Mouse (Mus musculus): ENCODE results near the gene Dhx15.

Gene Dhx15

GRCm38 (mm10) chr5:52145684-52146083 lies 44.6 kb downstream of the Dhx15 start:
- DNase-seq (ENCODE audit: low spot score in 2 of 2): no peak

GRCm38 (mm10) chr5:52141936-52142335 lies 48.4 kb downstream of the Dhx15 start:
- no peak for DNase-seq (ENCODE audit: low spot score in 2 of 2)

GRCm38 (mm10) chr5:52138819-52139218 lies 51.5 kb downstream of the Dhx15 start:
- no peak for DNase-seq (ENCODE audit: low spot score in 2 of 2)

GRCm38 (mm10) chr5:52138134-52138533 lies 52.2 kb downstream of the Dhx15 start:
- DNase-seq (ENCODE audit: low spot score in 2 of 2): no peak

- DNase-seq (ENCODE audit: low spot score in 2 of 2): no peak
Observed at GRCm38 (mm10) chr5:52135460-52136141, 54.7 kb downstream of the Dhx15 start.

- no peak for DNase-seq (ENCODE audit: low spot score in 2 of 2)
Observed at GRCm38 (mm10) chr5:52132840-52133239, 57.5 kb downstream of the Dhx15 start.

- DNase-seq (ENCODE audit: low spot score in 2 of 2): peak in 1 of 2 experiments; percentile 46
Observed at GRCm38 (mm10) chr5:52132092-52132491, 58.2 kb downstream of the Dhx15 start.

GRCm38 (mm10) chr5:52131389-52131788 lies 58.9 kb downstream of the Dhx15 start:
- no peak for DNase-seq (ENCODE audit: low spot score in 2 of 2)

GRCm38 (mm10) chr5:52130496-52130895 lies 59.8 kb downstream of the Dhx15 start:
- no peak for DNase-seq (ENCODE audit: low spot score in 2 of 2)

GRCm38 (mm10) chr5:52126263-52126662 lies 64.1 kb downstream of the Dhx15 start:
- no peak for DNase-seq (ENCODE audit: low spot score in 2 of 2)

- no peak for DNase-seq (ENCODE audit: low spot score in 2 of 2)
Observed at GRCm38 (mm10) chr5:52125854-52126253, 64.5 kb downstream of the Dhx15 start.

GRCm38 (mm10) chr5:52122146-52122545 lies 68.2 kb downstream of the Dhx15 start:
- DNase-seq (ENCODE audit: low spot score in 2 of 2): no peak

- no peak for DNase-seq (ENCODE audit: low spot score in 2 of 2)
Observed at GRCm38 (mm10) chr5:52119822-52120221, 70.5 kb downstream of the Dhx15 start.

- DNase-seq (ENCODE audit: low spot score in 2 of 2): no peak
Observed at GRCm38 (mm10) chr5:52119192-52119591, 71.1 kb downstream of the Dhx15 start.

- no peak for DNase-seq (ENCODE audit: low spot score in 2 of 2)
Observed at GRCm38 (mm10) chr5:52117829-52118228, 72.5 kb downstream of the Dhx15 start.

GRCm38 (mm10) chr5:52116404-52116803 lies 73.9 kb downstream of the Dhx15 start:
- DNase-seq (ENCODE audit: low spot score in 2 of 2): no peak

GRCm38 (mm10) chr5:52115821-52116317 lies 74.4 kb downstream of the Dhx15 start:
- DNase-seq (ENCODE audit: low spot score in 2 of 2): peak; percentile 57 to 79

GRCm38 (mm10) chr5:52114751-52115451 lies 75.4 kb downstream of the Dhx15 start:
- peak in 1 of 2 experiments; percentile 35 for DNase-seq (ENCODE audit: low spot score in 2 of 2)

GRCm38 (mm10) chr5:52113851-52114731 lies 76.2 kb downstream of the Dhx15 start:
- DNase-seq (ENCODE audit: low spot score in 2 of 2): peak in 1 of 2 experiments; percentile 28

- DNase-seq (ENCODE audit: low spot score in 2 of 2): peak in 1 of 2 experiments; percentile 40
Observed at GRCm38 (mm10) chr5:52112953-52113841, 77.1 kb downstream of the Dhx15 start.

- DNase-seq (ENCODE audit: low spot score in 2 of 2): no peak
Observed at GRCm38 (mm10) chr5:52112191-52112760, 78.0 kb downstream of the Dhx15 start.
